Mouse (Mus musculus) kidney, adult 2 months (tissue): ENCODE results near the gene Mgarp. TPM values are rescaled to one million over a fixed set of nuclear protein-coding genes. Genes with fewer than 3 reads are reported as not detected.

ENCODE experiments used
- DNase-seq: peaks from one replicate; pipeline ENCODE4 v3.0.0; 2021
- H3K27ac ChIP-seq: fragments of 200-500 bp; 2 replicates; pipeline ENCODE4 v1.5.1; 2012; ENCODE audit warnings: low read depth, low read length, control low read depth, inconsistent platforms; ENCODE audit not compliant: insufficient read depth
- H3K27me3 ChIP-seq: fragments of 200-500 bp; replicated peaks from 2 replicates; pipeline ENCODE4 v1.6.1; 2012; ENCODE audit warnings: mild to moderate bottlenecking, moderate library complexity, low read length, inconsistent platforms; ENCODE audit not compliant: control insufficient read depth, insufficient read depth
- H3K36me3 ChIP-seq: fragments of 200-500 bp; 2 replicates; pipeline ENCODE4 v1.6.1; 2012; ENCODE audit warnings: mild to moderate bottlenecking, moderate library complexity, low read length, inconsistent platforms; ENCODE audit not compliant: control insufficient read depth, insufficient read depth
- H3K4me1 ChIP-seq: fragments of 200-500 bp; 2 replicates; pipeline ENCODE4 v1.6.1; 2011; ENCODE audit warnings: low read length; ENCODE audit not compliant: control insufficient read depth, insufficient read depth
- H3K4me3 ChIP-seq: fragments of 200-500 bp; 2 replicates; pipeline ENCODE4 v1.5.1; 2011; ENCODE audit warnings: mild to moderate bottlenecking, low read depth, low read length, control low read depth; ENCODE audit not compliant: insufficient read depth
- CTCF ChIP-seq: fragments of 200-500 bp; conservative IDR thresholded peaks from 2 replicates; pipeline ENCODE4 v1.5.1; 2011; ENCODE audit warnings: low read depth, mild to moderate bottlenecking, control low read depth, low read length, moderate library complexity, mixed read lengths; ENCODE audit not compliant: insufficient read depth, insufficient read length
- POLR2A ChIP-seq: fragments of 200-500 bp; IDR thresholded peaks from one replicate; pipeline ENCODE4 v1.6.1; 2011; ENCODE audit warnings: low read depth, low read length, control low read depth
- WGBS: fragments of 180-500 bp; shearing (Covaris S2); methylation state at CpG from one replicate; pipeline ENCODE4 v1.1.7; 2018; 5-methylcytosine and 5-hydroxymethylcytosine counted together
- polyA plus RNA-seq: library from polyadenylated mRNA; depleted of rRNA; stranded (reverse); fragments of >200 nt; gene quantifications from 2 replicates; pipeline ENCODE4 v1.2.3, GENCODE M21; 2012

Gene Mgarp
- polyA plus RNA-seq, 1 experiment: not detected

- H3K36me3 ChIP-seq: no peaks in the 10 kb centered on the region
- 47% methylated on average over 8 of the region's 8 CpGs for WGBS
- H3K4me1 ChIP-seq: no peaks in the 10 kb centered on the region; the same call in 1 of the 2 replicates
- TF ChIP-seq POLR2A: no peak
- no peak for TF ChIP-seq CTCF
- no peaks in the 10 kb centered on the region for H3K27me3 ChIP-seq
- no peak overlapping the region for H3K4me3 ChIP-seq
- peak; percentile 64 for DNase-seq
- no peak overlapping the region for H3K27ac ChIP-seq
Measured at GRCm38 (mm10) chr3:51387868-51388381, 8.6 kb downstream of the Mgarp start.

GRCm38 (mm10) chr3:51387134-51387451 is 9.4 kb downstream of the Mgarp start:
- no peaks in the 10 kb centered on the region; the same call in 1 of the 2 replicates for H3K4me1 ChIP-seq
- no peak for DNase-seq
- no peaks in the 10 kb centered on the region for H3K36me3 ChIP-seq
- 84% methylated on average over 3 of the region's 3 CpGs for WGBS
- H3K4me3 ChIP-seq: no peak overlapping the region
- no peaks in the 10 kb centered on the region for H3K27me3 ChIP-seq
- TF ChIP-seq POLR2A: no peak
- TF ChIP-seq CTCF: no peak
- H3K27ac ChIP-seq: no peak overlapping the region

GRCm38 (mm10) chr3:51386441-51387133 is 10.0 kb downstream of the Mgarp start:
- DNase-seq: no peak
- 63% methylated on average over 12 of the region's 12 CpGs for WGBS
- no peaks in the 10 kb centered on the region for H3K27me3 ChIP-seq
- no peaks in the 10 kb centered on the region; the same call in 1 of the 2 replicates for H3K4me1 ChIP-seq
- no peaks in the 10 kb centered on the region for H3K36me3 ChIP-seq
- no peak for TF ChIP-seq CTCF
- TF ChIP-seq POLR2A: no peak
- no peak overlapping the region for H3K27ac ChIP-seq
- no peak overlapping the region for H3K4me3 ChIP-seq

GRCm38 (mm10) chr3:51383409-51383808 is 13.1 kb downstream of the Mgarp start:
- Histone ChIP-seq H3K27ac (no peak overlapping the region), H3K36me3 (no peaks in the 10 kb centered on the region), H3K4me3 (no peak overlapping the region), H3K4me1 (peaks cover 6% of the 10 kb centered on the region; the same call in 1 of the 2 replicates), H3K27me3 (no peaks in the 10 kb centered on the region)
- TF ChIP-seq CTCF: no peak
- TF ChIP-seq POLR2A: no peak
- WGBS: 74% methylated on average over 12 of the region's 12 CpGs
- DNase-seq: no peak

GRCm38 (mm10) chr3:51380660-51381014 is 15.9 kb downstream of the Mgarp start:
- DNase-seq: peak; percentile 25
- Histone ChIP-seq H3K27ac (no peak overlapping the region), H3K27me3 (no peaks in the 10 kb centered on the region), H3K4me1 (peaks cover 9% of the 10 kb centered on the region; the same call in 1 of the 2 replicates), H3K4me3 (no peak overlapping the region), H3K36me3 (no peaks in the 10 kb centered on the region)
- WGBS: 43% methylated on average over 2 of the region's 5 CpGs
- no peak for TF ChIP-seq POLR2A
- TF ChIP-seq CTCF: no peak

GRCm38 (mm10) chr3:51379786-51380659 is 16.5 kb downstream of the Mgarp start:
- 39% methylated on average over 5 of the region's 5 CpGs for WGBS
- DNase-seq: peak; percentile 83
- Histone ChIP-seq H3K27ac (peak overlapping the region; percentile 61; the same call in 1 of the 2 replicates), H3K4me3 (no peak overlapping the region), H3K36me3 (no peaks in the 10 kb centered on the region), H3K4me1 (peaks cover 9% of the 10 kb centered on the region; the same call in 1 of the 2 replicates), H3K27me3 (no peaks in the 10 kb centered on the region)
- TF ChIP-seq POLR2A: no peak
- no peak for TF ChIP-seq CTCF

GRCm38 (mm10) chr3:51378665-51378946 is 17.9 kb downstream of the Mgarp start:
- Histone ChIP-seq H3K36me3 (no peaks in the 10 kb centered on the region), H3K4me3 (peak overlapping the region; percentile 32; the same call in 1 of the 2 replicates), H3K4me1 (peaks cover 9% of the 10 kb centered on the region; the same call in 1 of the 2 replicates), H3K27ac (no peak overlapping the region), H3K27me3 (no peaks in the 10 kb centered on the region)
- TF ChIP-seq POLR2A (no peak), CTCF (no peak)
- 86% methylated on average over 3 of the region's 3 CpGs for WGBS
- no peak for DNase-seq
